17 mouse cellular contexts compared by ENCODE assay signal in the genomic region with DNA sequence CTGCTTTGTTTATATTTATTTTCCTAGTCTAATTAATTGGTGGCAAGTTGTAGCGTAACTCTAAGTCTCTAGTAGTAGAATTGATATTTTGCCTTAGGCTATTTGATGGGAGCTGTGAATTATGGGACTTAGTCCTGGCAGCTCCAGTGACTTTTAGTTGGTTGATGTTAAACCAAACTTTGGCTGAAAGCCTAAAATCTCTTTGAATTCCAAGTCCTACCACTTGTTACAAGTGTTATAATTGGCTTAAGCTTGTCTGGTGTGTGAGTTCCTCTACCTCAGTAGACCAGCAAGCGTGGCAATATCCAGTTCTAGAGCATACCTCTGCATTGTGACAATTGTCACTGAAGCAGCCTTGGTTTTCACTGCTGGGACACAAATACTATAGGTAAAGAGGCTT. TPM values are rescaled to one million over a fixed set of nuclear protein-coding genes. Genes with fewer than 3 reads are reported as not detected.
A peak's percentile ranks its signal among the peaks of the same experiment; 100 is the strongest.
DNase-seq lines count a peak whose midpoint lies in the region; ATAC-seq lines count a peak whose summit lies in the region.
"Had no signal": no experiment of that assay in that cellular context is flagged by ENCODE, and none has a peak within 500 bp of the region (broad histone marks: within the 10 kb centered on the region; RNA-seq: fewer than 3 reads in every experiment).

No protein-coding gene starts in this region.

- H3K27ac ChIP-seq in kidney, embryonic 14.5 days (ENCODE audit: low read depth, low read length), result no peak overlapping the region
- H3K27ac ChIP-seq: forebrain, embryonic 15.5 days; heart, embryonic 15.5 days; hindbrain, embryonic 15.5 days had no signal

- H3K36me3 ChIP-seq in kidney, embryonic 14.5 days (ENCODE audit: control insufficient read depth, insufficient read depth, low read length), result peaks cover 21% of the 10 kb centered on the region; the same call in 1 of the 2 replicates

- no peak overlapping the region for H3K4me2 ChIP-seq in kidney, embryonic 14.5 days (replicated peaks; ENCODE audit: low read depth, low read length)
- H3K4me2 ChIP-seq: forebrain, embryonic 15.5 days; heart, embryonic 11.5 days; heart, embryonic 15.5 days; hindbrain, embryonic 15.5 days had no signal

- ATAC-seq in kidney, embryonic 14.5 days (ENCODE audit: low FRiP score, low TSS enrichment), result no peak
- ATAC-seq: forebrain, embryonic 15.5 days had no signal

- peak; percentile 43 for DNase-seq in kidney, adult 11 months
- no peak for DNase-seq in kidney, postnatal 10 days
- peak; percentile 58 for DNase-seq in kidney, postnatal 14 days
- DNase-seq in lung, postnatal 25 days (ENCODE audit: low spot score), result peak; percentile 53
- no peak for DNase-seq in lung, postnatal 4 days
- DNase-seq: adrenal gland, adult 8-10 months; adrenal gland, postnatal 36 days; cerebellum, adult 2 months; cerebellum, postnatal 10 days; gastrocnemius, postnatal 36 days; heart, adult 11 months; heart, postnatal 36 days had no signal

- no peaks in the 10 kb centered on the region for H3K9me3 ChIP-seq in kidney, embryonic 14.5 days (ENCODE audit: control insufficient read depth, low read length)
- H3K9me3 ChIP-seq: forebrain, embryonic 15.5 days; heart, embryonic 15.5 days; hindbrain, embryonic 15.5 days had no signal

- H3K4me1 ChIP-seq in kidney, embryonic 14.5 days (ENCODE audit: control insufficient read depth, insufficient read depth, low read length), result no peaks in the 10 kb centered on the region
- H3K4me1 ChIP-seq: forebrain, embryonic 15.5 days; hindbrain, embryonic 15.5 days had no signal

- H3K27me3 ChIP-seq in kidney, embryonic 14.5 days (ENCODE audit: control insufficient read depth, insufficient read depth, low read length), result no peaks in the 10 kb centered on the region
- H3K27me3 ChIP-seq: forebrain, embryonic 15.5 days; heart, embryonic 15.5 days; hindbrain, embryonic 15.5 days had no signal

- H3K9ac ChIP-seq in kidney, embryonic 14.5 days (ENCODE audit: low read depth, low read length), result no peak overlapping the region
- H3K9ac ChIP-seq: forebrain, embryonic 15.5 days; heart, embryonic 15.5 days; hindbrain, embryonic 15.5 days had no signal

- H3K4me3 ChIP-seq in kidney, embryonic 14.5 days (ENCODE audit: low read length), result no peak overlapping the region
- H3K4me3 ChIP-seq: forebrain, embryonic 15.5 days; heart, embryonic 15.5 days; hindbrain, embryonic 15.5 days had no signal

- 81% methylated on average over 2 of the region's 2 CpGs for WGBS in kidney, embryonic 14.5 days

RNA-seq across cellular contexts. Expression of gene Vldlr, which starts 17.1 kb away (rescaled TPM):
- polyA plus RNA-seq in kidney, embryonic 14.5 days (2014; fragmentation: Nextera tagmentation; extraction: Ambion mirVana), result 20.1 and 28.3 TPM in 2 replicates

Comparison
In these comparisons a context has a peak if more than half of its experiments do, and no peak if none do; other contexts are left out.
1. DNase-seq: peak in kidney, adult 11 months (single experiment), kidney, postnatal 14 days (single experiment) and lung, postnatal 25 days (single experiment); none in kidney, postnatal 10 days (single experiment) and lung, postnatal 4 days (0 of 2).